Mouse (Mus musculus): Measurements from ENCODE around the gene Bbs4. TPM values are rescaled to one million over a fixed set of nuclear protein-coding genes. Genes with fewer than 3 reads are reported as not detected.

The Bbs4 gene
- polyA plus RNA-seq, 1 experiment: 13.0 TPM

DNA sequence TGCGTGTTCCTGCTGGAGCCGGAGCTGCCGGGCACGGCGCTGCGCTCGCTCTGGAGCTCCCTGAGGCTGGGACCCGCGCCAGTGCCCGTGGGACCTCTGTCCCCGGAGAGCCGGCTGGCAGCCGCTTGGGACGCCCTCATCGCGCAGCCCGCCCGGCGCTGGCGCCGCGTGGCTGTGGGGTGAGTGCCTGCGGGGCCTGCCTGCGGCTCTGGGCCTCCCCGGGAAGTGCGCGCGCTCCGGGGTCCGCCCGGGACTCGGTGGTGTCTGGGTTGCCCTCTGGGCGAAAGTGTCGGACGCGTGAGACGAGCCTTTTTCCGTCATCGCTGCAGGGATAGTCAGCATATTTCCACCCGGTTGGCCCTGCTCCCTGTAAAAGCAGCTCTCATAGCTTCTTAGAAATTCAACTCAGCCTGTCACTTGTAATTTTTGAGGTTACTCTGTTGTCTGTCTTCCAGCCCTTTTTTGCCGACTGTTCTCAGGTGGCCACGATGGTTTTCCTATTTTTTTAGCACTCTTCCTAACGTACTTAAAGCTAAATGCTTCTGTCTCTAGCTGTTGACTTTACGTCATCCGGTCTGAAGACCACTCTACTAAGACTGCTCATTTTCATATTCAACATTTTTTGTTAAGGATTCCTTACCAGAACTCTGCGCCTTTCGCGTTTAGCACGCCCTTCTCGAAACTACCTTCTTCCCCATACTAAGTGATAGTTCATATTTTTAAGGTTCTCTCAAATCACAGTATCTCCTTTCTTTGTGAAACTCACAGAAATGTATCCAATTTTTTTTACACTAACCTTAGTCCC lies 61.4 kb downstream of the Bbs4 start:
- no peak for TF ChIP-seq POLR2A (IDR thresholded peaks at IDR 0.05; ENCODE audit: insufficient read depth, low read length)
- no peak for TF ChIP-seq EP300 (IDR thresholded peaks at IDR 0.05; ENCODE audit: insufficient read depth, low read depth, low read length)
- TF ChIP-seq CTCF (IDR thresholded peaks at IDR 0.05; ENCODE audit: low read depth, low read length): no peak
- Histone ChIP-seq H3K9ac (ENCODE audit: low read depth, poor library complexity, severe bottlenecking) (peak overlapping the region; percentile 89), H3K4me3 (ENCODE audit: low read depth, low read length) (peak overlapping the region; percentile 84), H3K27ac (ENCODE audit: insufficient read depth, low read length) (no peak overlapping the region), H3K9me3 (replicated peaks; ENCODE audit: control insufficient read depth, insufficient read depth, low read length, poor library complexity, severe bottlenecking) (no peaks in the 10 kb centered on the region), H3K27me3 (ENCODE audit: control insufficient read depth, insufficient read depth, low read length, poor library complexity, severe bottlenecking) (no peaks in the 10 kb centered on the region; the same call in 1 of the 2 replicates), H3K4me1 (ENCODE audit: control insufficient read depth, insufficient read depth, low read length) (no peaks in the 10 kb centered on the region), H3K36me3 (ENCODE audit: control insufficient read depth, insufficient read depth, low read length, poor library complexity, severe bottlenecking) (peaks cover 13% of the 10 kb centered on the region)

DNA sequence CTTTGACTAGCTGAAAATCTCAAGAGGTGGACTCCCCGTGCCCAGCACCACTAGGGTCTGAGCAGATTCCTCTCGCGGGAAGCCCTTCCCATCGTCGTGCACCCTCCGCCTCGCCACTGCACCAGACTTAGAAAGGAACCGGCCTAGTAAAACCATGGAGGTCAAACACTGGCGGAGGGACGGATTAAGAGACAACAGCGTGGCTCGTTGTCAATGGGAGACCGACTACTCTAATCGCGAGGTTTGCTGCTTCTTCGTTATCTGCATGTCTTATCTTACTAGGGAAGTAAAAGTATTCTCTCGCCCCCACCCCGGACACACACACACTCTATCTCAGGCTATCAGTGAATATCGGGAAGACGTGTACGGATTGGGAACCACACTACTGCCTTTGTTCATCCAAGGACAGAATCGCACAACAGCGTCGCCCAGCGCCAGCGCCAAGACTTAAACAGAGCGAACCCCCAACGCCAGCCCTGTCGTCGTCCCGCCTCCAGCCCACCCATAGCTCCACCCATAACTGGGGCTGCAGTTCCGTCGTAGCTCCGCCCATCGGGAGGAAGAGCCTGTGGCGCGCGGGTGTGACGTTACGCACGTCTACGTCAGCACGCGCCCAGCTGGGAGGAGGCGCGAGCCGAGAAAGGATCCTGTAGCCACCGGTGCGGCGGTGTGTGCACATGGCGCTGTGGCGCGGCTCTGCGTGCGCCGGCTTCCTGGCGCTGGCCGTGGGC lies 62.2 kb downstream of the Bbs4 start, which contains the start of gene Adpgk:
Adpgk (plus strand) TSS at position 602 of the 731 bp plus-strand sequence.
- Histone ChIP-seq H3K27me3 (ENCODE audit: control insufficient read depth, insufficient read depth, low read length, poor library complexity, severe bottlenecking) (no peaks in the 10 kb centered on the region; the same call in 1 of the 2 replicates), H3K9ac (ENCODE audit: low read depth, poor library complexity, severe bottlenecking) (peak within 1 kb of the TSS; percentile 89), H3K36me3 (ENCODE audit: control insufficient read depth, insufficient read depth, low read length, poor library complexity, severe bottlenecking) (peaks cover 6% of the 10 kb centered on the region; the same call in 1 of the 2 replicates), H3K4me3 (ENCODE audit: low read depth, low read length) (peak within 1 kb of the TSS; percentile 84), H3K4me1 (ENCODE audit: control insufficient read depth, insufficient read depth, low read length) (no peaks in the 10 kb centered on the region), H3K27ac (ENCODE audit: insufficient read depth, low read length) (peak within 1 kb of the TSS; percentile 63), H3K9me3 (replicated peaks; ENCODE audit: control insufficient read depth, insufficient read depth, low read length, poor library complexity, severe bottlenecking) (no peaks in the 10 kb centered on the region)
- TF ChIP-seq CTCF (IDR thresholded peaks at IDR 0.05; ENCODE audit: low read depth, low read length): peak; percentile 53
- 0 out of 2 replicates have a peak, but pooled peaks have one; percentile 25 for TF ChIP-seq EP300 (IDR thresholded peaks at IDR 0.05; ENCODE audit: insufficient read depth, low read depth, low read length)
- peak; percentile 92 for TF ChIP-seq POLR2A (IDR thresholded peaks at IDR 0.05; ENCODE audit: insufficient read depth, low read length)

DNA sequence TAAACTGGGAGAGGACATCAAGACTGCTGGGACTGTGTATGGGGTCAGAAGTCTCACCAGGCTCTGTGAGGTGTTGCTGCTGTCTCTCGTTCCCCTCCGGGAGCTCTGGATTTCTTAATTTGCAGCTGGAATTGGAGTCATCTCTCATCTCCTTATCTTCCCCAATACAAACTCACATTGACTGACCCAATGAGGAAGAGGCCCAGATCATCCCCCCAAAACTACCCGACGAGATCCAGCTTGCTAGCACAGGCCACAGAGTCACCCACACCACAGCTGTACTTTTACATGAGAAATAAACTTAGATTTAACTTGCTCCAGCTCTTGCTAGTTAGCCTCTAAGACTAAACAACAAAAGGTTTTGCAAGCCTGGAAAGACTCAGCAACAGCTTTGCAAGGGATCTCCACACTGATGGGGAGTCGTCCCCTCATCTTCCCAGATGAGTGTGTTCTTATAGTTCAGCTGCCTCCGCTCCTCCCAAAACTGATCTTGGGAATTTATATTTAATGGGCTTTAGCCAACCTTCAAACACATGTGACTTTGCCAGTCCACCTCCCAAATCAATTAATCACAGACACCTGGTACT lies 63.7 kb downstream of the Bbs4 start:
- Histone ChIP-seq H3K9ac (ENCODE audit: low read depth, poor library complexity, severe bottlenecking) (no peak overlapping the region), H3K27ac (ENCODE audit: insufficient read depth, low read length) (no peak overlapping the region), H3K4me3 (ENCODE audit: low read depth, low read length) (no peak overlapping the region)

DNA sequence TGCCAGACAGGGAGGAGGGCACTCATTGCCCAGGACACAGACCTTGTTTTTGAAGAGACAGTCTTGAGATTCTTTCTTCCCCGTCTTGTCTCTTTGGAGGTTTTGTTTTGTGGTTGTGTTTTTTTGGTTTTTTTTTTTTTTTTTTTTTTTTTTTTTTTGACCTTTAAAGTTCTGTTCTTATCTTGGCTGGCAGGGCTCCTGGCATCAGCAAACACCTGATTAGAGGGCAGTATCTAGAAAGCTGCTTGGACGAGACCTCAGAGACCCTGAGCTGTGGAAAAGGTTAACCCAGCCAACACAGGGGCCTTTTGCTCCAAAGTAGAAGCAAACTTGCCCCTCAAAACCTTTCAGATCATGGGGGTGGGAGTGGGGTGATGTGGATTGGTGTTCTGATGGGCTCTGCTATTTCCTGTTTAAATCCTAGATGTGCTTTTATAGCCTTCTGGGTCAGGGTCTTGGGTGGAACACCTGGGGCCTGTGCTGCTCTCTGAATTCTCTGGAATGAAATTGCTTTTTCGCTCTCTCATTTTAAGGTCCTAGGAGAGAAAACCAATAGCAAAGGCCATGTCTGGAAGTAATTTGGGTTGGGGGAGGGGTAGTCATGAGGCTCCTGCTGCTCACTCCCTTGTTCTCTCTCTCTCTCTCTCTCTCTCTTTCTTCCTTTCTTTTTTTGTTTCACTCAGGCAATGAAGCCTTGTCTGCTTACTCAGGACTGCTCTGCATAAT lies 64.5 kb downstream of the Bbs4 start:
- Histone ChIP-seq H3K27me3 (ENCODE audit: control insufficient read depth, insufficient read depth, low read length, poor library complexity, severe bottlenecking) (no peaks in the 10 kb centered on the region), H3K9me3 (replicated peaks; ENCODE audit: control insufficient read depth, insufficient read depth, low read length, poor library complexity, severe bottlenecking) (no peaks in the 10 kb centered on the region), H3K9ac (ENCODE audit: low read depth, poor library complexity, severe bottlenecking) (no peak overlapping the region), H3K36me3 (ENCODE audit: control insufficient read depth, insufficient read depth, low read length, poor library complexity, severe bottlenecking) (no peaks in the 10 kb centered on the region), H3K4me1 (ENCODE audit: control insufficient read depth, insufficient read depth, low read length) (no peaks in the 10 kb centered on the region), H3K27ac (ENCODE audit: insufficient read depth, low read length) (no peak overlapping the region), H3K4me3 (ENCODE audit: low read depth, low read length) (no peak overlapping the region)
- TF ChIP-seq POLR2A (IDR thresholded peaks at IDR 0.05; ENCODE audit: insufficient read depth, low read length): no peak
- TF ChIP-seq EP300 (IDR thresholded peaks at IDR 0.05; ENCODE audit: insufficient read depth, low read depth, low read length): no peak
- no peak for TF ChIP-seq CTCF (IDR thresholded peaks at IDR 0.05; ENCODE audit: low read depth, low read length)

More for the DNA sequence above, 63.7 kb downstream of the Bbs4 start:
- 0 out of 2 replicates have a peak, but pooled peaks cover under 1% of the 10 kb centered on the region for H3K36me3 ChIP-seq (ENCODE audit: control insufficient read depth, insufficient read depth, low read length, poor library complexity, severe bottlenecking)
- H3K9me3 ChIP-seq (replicated peaks; ENCODE audit: control insufficient read depth, insufficient read depth, low read length, poor library complexity, severe bottlenecking): no peaks in the 10 kb centered on the region
- no peaks in the 10 kb centered on the region for H3K4me1 ChIP-seq (ENCODE audit: control insufficient read depth, insufficient read depth, low read length)
- TF ChIP-seq EP300 (IDR thresholded peaks at IDR 0.05; ENCODE audit: insufficient read depth, low read depth, low read length) (no peak), POLR2A (IDR thresholded peaks at IDR 0.05; ENCODE audit: insufficient read depth, low read length) (no peak), CTCF (IDR thresholded peaks at IDR 0.05; ENCODE audit: low read depth, low read length) (no peak)
- H3K27me3 ChIP-seq (ENCODE audit: control insufficient read depth, insufficient read depth, low read length, poor library complexity, severe bottlenecking): no peaks in the 10 kb centered on the region; the same call in 1 of the 2 replicates

DNA sequence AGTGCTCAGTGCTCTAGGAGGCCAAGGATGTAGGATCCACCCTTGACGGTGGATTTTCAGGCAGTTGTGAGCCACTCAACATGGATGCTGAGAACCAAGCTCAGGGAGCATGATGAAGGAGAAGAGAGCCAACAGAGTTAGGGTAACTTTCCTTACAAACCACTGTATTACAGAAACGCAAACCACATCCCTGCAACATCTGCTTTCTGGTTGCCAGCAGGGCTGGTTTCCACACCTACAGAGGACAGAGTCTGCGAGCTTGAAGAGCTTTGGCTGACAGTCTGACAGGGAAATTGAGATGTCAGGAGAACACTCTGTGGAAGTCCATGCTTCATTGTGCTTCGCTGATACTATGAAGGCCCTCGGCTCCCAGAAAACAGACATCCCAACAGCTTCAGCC lies 65.2 kb downstream of the Bbs4 start:
- Histone ChIP-seq H3K9me3 (replicated peaks; ENCODE audit: control insufficient read depth, insufficient read depth, low read length, poor library complexity, severe bottlenecking) (no peaks in the 10 kb centered on the region), H3K4me3 (ENCODE audit: low read depth, low read length) (no peak overlapping the region), H3K9ac (ENCODE audit: low read depth, poor library complexity, severe bottlenecking) (no peak overlapping the region), H3K36me3 (ENCODE audit: control insufficient read depth, insufficient read depth, low read length, poor library complexity, severe bottlenecking) (no peaks in the 10 kb centered on the region), H3K4me1 (ENCODE audit: control insufficient read depth, insufficient read depth, low read length) (no peaks in the 10 kb centered on the region), H3K27me3 (ENCODE audit: control insufficient read depth, insufficient read depth, low read length, poor library complexity, severe bottlenecking) (no peaks in the 10 kb centered on the region), H3K27ac (ENCODE audit: insufficient read depth, low read length) (no peak overlapping the region)
- no peak for TF ChIP-seq POLR2A (IDR thresholded peaks at IDR 0.05; ENCODE audit: insufficient read depth, low read length)
- no peak for TF ChIP-seq EP300 (IDR thresholded peaks at IDR 0.05; ENCODE audit: insufficient read depth, low read depth, low read length)
- TF ChIP-seq CTCF (IDR thresholded peaks at IDR 0.05; ENCODE audit: low read depth, low read length): no peak

Measured in ES-Bruce4 (cell line).